Mouse (Mus musculus): ENCODE measurements at regions not wholly inside any gene's neighbourhood (a gene's known extent, or its start where the extent isn't known, plus 50 kb on each side); places are given as distances from the start of the nearest gene placed in this dataset.

DNA sequence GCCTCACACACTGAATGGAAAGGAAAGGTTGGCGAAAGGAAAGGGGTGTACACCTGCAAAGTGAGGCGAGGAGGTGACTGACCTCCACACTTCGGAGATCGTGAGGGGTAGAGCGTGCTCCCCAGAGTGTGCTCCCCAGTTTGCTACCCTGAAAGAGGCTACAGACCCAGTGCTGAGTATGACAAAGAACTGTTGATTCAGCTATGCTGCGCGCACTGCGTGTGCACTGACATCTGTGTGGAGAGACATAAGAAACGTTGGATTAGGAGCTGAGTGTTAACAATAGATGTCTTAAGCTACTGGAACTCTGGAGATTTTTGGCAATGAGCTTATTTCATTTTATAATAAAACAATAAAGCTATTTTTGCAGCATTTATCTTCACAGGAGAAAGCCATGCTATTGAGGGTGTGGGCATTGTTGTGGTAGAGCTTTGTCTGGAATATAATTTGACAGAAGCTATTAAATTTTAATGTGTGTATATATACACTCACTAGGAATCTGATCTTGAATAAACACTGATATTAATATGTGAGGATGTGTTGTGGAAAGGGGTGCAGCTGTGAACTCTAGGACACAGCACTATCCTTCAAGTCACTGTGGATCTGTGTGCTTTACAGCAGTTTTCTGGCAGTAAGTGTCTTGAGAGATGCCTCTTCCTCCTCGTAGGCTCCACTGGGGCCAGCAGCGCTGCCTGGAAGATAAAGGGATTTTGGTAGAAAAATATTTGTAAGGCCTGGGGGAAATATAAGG, 271.2 kb upstream of the Zfp637 start:
- H3K27me3 ChIP-seq (replicated peaks; ENCODE audit: control insufficient read depth, insufficient read depth, low read length) = no peaks in the 10 kb centered on the region
- H3K4me3 ChIP-seq (ENCODE audit: low read depth, low read length) = no peak overlapping the region
- H3K4me2 ChIP-seq (replicated peaks; ENCODE audit: low read depth) = no peak overlapping the region
- no peak overlapping the region for H3K9ac ChIP-seq (ENCODE audit: low read depth, low read length)
- WGBS = 68% methylated on average over 11 of the region's 11 CpGs
- no peaks in the 10 kb centered on the region for H3K36me3 ChIP-seq (ENCODE audit: control insufficient read depth, insufficient read depth)
- ATAC-seq = no peak
- no peak overlapping the region for H3K27ac ChIP-seq (ENCODE audit: low read depth, low read length)
- no peaks in the 10 kb centered on the region for H3K9me3 ChIP-seq (ENCODE audit: control insufficient read depth)
- no peak for TF ChIP-seq CTCF (IDR thresholded peaks at IDR 0.05; ENCODE audit: low read depth)
- H3K4me1 ChIP-seq (replicated peaks; ENCODE audit: control insufficient read depth, insufficient read depth, low read length) = no peaks in the 10 kb centered on the region

DNA sequence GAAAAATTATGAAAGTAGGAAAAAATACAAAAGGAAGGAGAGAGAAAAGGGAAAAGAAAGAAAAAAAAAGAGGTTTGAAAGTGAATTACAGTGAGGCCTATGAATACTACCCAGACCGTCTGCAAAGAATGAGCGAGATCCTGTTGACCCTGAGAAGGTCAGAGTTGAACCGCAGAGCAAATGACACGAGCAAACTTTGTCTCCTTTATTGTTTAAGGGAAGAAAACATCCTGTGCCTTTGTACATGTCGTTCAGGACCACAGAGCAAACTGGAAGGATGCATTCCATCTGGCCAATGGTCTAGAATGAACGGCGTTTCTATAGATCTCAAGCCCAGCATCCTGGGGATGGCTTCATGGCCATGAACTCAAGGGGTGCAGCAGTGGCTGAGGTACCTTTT, 270.6 kb upstream of the Zfp637 start:
- Histone ChIP-seq H3K27ac (ENCODE audit: low read depth, low read length) (no peak overlapping the region), H3K4me2 (replicated peaks; ENCODE audit: low read depth) (no peak overlapping the region), H3K9me3 (ENCODE audit: control insufficient read depth) (no peaks in the 10 kb centered on the region), H3K27me3 (replicated peaks; ENCODE audit: control insufficient read depth, insufficient read depth, low read length) (no peaks in the 10 kb centered on the region), H3K36me3 (ENCODE audit: control insufficient read depth, insufficient read depth) (no peaks in the 10 kb centered on the region), H3K4me3 (ENCODE audit: low read depth, low read length) (no peak overlapping the region), H3K9ac (ENCODE audit: low read depth, low read length) (no peak overlapping the region), H3K4me1 (replicated peaks; ENCODE audit: control insufficient read depth, insufficient read depth, low read length) (no peaks in the 10 kb centered on the region)
- no peak for TF ChIP-seq CTCF (IDR thresholded peaks at IDR 0.05; ENCODE audit: low read depth)
- WGBS = 54% methylated on average over 7 of the region's 7 CpGs
- no peak for ATAC-seq

DNA sequence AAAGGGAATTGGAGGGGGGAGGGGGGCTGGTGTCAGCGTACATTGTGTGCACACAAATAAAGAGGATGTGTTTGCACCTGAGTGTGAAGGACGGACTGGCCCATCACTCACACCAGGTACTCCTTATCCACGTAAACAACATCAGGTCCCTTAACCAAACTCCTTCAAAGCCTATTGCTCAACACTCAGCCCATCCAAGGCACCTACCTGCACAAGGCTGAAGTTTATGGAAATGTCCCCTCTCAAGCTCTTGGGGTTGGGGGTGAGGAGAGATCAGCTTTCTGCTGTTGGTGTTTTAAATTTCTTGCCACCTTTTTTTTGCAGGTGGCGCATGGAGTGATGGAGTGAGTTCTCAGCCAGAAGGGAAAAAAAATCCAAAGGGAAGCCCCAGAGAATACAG, 270.2 kb upstream of the Zfp637 start:
- H3K4me3 ChIP-seq (ENCODE audit: low read depth, low read length) = no peak overlapping the region
- no peak for TF ChIP-seq CTCF (IDR thresholded peaks at IDR 0.05; ENCODE audit: low read depth)
- H3K36me3 ChIP-seq (ENCODE audit: control insufficient read depth, insufficient read depth) = no peaks in the 10 kb centered on the region
- H3K27me3 ChIP-seq (replicated peaks; ENCODE audit: control insufficient read depth, insufficient read depth, low read length) = no peaks in the 10 kb centered on the region
- H3K9me3 ChIP-seq (ENCODE audit: control insufficient read depth) = no peaks in the 10 kb centered on the region
- ATAC-seq = no peak
- H3K4me1 ChIP-seq (replicated peaks; ENCODE audit: control insufficient read depth, insufficient read depth, low read length) = no peaks in the 10 kb centered on the region
- H3K27ac ChIP-seq (ENCODE audit: low read depth, low read length) = no peak overlapping the region
- no peak overlapping the region for H3K4me2 ChIP-seq (replicated peaks; ENCODE audit: low read depth)
- no peak overlapping the region for H3K9ac ChIP-seq (ENCODE audit: low read depth, low read length)
- 88% methylated on average over 4 of the region's 4 CpGs for WGBS

DNA sequence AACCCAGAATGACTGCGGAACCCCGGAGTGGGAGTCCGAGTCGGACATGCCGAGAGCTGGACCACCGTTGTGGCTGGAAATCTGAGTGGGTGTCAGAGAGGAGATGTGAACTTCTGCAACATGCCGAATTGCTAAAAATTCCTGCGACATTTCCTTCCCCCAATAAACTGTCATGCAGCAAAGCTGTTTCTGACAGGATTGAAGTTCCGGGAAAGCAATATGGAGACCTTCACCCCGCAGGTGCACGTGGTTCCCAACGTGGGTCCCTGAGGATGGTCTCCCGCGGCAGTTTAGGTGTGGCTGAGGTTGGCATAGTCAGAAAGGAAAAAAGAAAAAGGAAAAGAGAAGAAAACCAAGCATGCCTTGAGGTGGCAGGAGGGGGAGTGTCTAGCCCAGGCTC, 269.0 kb upstream of the Zfp637 start:
- no peak for TF ChIP-seq CTCF (IDR thresholded peaks at IDR 0.05; ENCODE audit: low read depth)
- Histone ChIP-seq H3K4me2 (replicated peaks; ENCODE audit: low read depth) (no peak overlapping the region), H3K27me3 (replicated peaks; ENCODE audit: control insufficient read depth, insufficient read depth, low read length) (no peaks in the 10 kb centered on the region)

DNA sequence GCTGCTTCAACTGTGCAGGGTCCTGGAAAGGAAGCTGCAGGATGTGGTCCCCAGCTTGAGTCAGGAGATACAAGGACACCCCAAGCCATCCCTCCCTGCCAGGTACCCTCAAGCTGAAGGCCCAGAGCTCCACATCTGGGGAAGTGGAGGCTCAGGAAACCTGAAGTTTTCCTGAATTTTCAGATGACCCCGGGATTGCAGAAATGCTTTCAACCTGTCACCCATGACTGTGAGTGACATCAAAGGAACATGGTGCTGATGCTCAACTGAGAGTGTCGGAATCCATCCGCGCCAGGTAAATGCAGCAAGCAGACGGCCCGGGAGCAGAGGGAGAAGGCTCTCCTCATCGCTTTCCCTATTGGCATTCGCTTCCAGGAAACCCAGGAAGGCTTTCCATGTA, 267.6 kb upstream of the Zfp637 start:
- Histone ChIP-seq H3K4me3 (ENCODE audit: low read depth, low read length) (no peak overlapping the region), H3K36me3 (ENCODE audit: control insufficient read depth, insufficient read depth) (no peaks in the 10 kb centered on the region), H3K9ac (ENCODE audit: low read depth, low read length) (no peak overlapping the region), H3K4me2 (replicated peaks; ENCODE audit: low read depth) (no peak overlapping the region), H3K27me3 (replicated peaks; ENCODE audit: control insufficient read depth, insufficient read depth, low read length) (no peaks in the 10 kb centered on the region), H3K4me1 (replicated peaks; ENCODE audit: control insufficient read depth, insufficient read depth, low read length) (no peaks in the 10 kb centered on the region), H3K27ac (ENCODE audit: low read depth, low read length) (no peak overlapping the region), H3K9me3 (ENCODE audit: control insufficient read depth) (no peaks in the 10 kb centered on the region)
- WGBS = 90% methylated on average over 8 of the region's 8 CpGs
- ATAC-seq = no peak
- TF ChIP-seq CTCF (IDR thresholded peaks at IDR 0.05; ENCODE audit: low read depth) = no peak

More for the DNA sequence above, 269.0 kb upstream of the Zfp637 start:
- no peak for ATAC-seq
- no peaks in the 10 kb centered on the region for H3K36me3 ChIP-seq (ENCODE audit: control insufficient read depth, insufficient read depth)
- 88% methylated on average over 14 of the region's 14 CpGs for WGBS
- H3K27ac ChIP-seq (ENCODE audit: low read depth, low read length) = no peak overlapping the region
- no peak overlapping the region for H3K9ac ChIP-seq (ENCODE audit: low read depth, low read length)
- no peaks in the 10 kb centered on the region for H3K4me1 ChIP-seq (replicated peaks; ENCODE audit: control insufficient read depth, insufficient read depth, low read length)
- no peaks in the 10 kb centered on the region for H3K9me3 ChIP-seq (ENCODE audit: control insufficient read depth)
- H3K4me3 ChIP-seq (ENCODE audit: low read depth, low read length) = no peak overlapping the region

DNA sequence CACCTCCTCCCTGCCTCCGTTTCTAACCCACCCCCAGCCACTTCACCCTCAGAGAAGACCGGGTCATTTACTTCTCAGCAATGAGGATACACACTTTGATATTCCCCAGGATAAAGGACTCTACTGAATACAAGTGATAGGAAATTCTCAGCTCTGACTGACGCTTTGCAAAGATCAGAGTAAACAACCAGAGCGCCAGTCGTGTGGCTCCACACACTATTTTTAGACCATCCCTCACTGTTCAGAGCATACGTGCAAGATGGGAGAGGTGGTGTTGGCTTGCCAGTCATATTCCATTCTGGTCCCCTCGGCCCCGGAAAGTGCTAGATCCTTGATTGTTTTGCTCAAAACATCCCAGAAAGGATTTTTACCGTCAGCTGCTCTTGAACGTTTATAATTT, 266.8 kb upstream of the Zfp637 start:
- Histone ChIP-seq H3K9me3 (ENCODE audit: control insufficient read depth) (no peaks in the 10 kb centered on the region), H3K4me3 (ENCODE audit: low read depth, low read length) (no peak overlapping the region), H3K27me3 (replicated peaks; ENCODE audit: control insufficient read depth, insufficient read depth, low read length) (no peaks in the 10 kb centered on the region), H3K4me1 (replicated peaks; ENCODE audit: control insufficient read depth, insufficient read depth, low read length) (no peaks in the 10 kb centered on the region), H3K4me2 (replicated peaks; ENCODE audit: low read depth) (no peak overlapping the region), H3K36me3 (ENCODE audit: control insufficient read depth, insufficient read depth) (no peaks in the 10 kb centered on the region), H3K9ac (ENCODE audit: low read depth, low read length) (no peak overlapping the region), H3K27ac (ENCODE audit: low read depth, low read length) (no peak overlapping the region)
- no peak for ATAC-seq
- TF ChIP-seq CTCF (IDR thresholded peaks at IDR 0.05; ENCODE audit: low read depth) = no peak
- 46% methylated on average over 10 of the region's 10 CpGs for WGBS
